Mouse (Mus musculus): Measurements from ENCODE around the gene Hes6. TPM values are rescaled to one million over a fixed set of nuclear protein-coding genes. Genes with fewer than 3 reads are reported as not detected.

Gene Hes6
- 20.1 and 22.5 TPM in 2 replicates for total RNA-seq (2014; fragmentation: Nextera tagmentation)
- 13.8 and 17.3 TPM in 2 replicates for total RNA-seq (2017)

DNA sequence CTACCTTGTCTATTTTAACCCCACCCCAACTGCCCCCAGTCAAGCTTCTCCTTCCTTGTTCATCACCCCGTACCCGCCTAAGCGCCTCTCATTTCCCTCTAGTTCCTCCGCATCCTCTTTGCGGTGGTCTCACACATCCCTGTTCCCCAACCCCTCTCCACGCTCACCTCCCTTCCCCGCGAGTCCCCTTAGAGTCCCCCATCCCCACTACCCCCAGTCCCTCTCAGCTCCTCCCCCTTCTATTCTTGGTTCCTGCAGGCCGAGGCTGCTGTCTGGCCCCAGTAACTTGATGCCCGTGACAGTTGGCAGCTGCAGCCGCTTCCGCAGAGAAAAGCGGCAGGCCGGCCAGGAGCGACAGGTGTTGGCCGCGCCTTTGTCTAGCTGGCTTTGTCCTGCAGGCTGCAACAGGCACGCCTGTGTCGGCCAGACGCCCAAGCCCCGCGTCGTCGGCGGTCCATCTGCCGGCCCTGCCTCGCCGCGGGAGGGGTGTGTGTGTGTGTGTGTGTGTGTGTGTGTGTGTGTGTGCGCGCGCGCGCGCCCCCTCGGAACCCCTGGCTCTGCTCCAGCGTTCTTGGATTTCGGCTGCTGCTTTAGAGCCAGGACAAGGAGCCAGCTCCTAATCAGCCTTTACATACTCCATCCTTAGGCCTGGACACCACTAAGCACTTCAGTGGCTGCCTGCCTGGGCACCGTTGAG is at the start of gene Hes6:
TSS of gene Hes6 (minus strand) at position 141 of the 697 bp plus-strand sequence.
- ATAC-seq (replicated peaks; ENCODE audit: low FRiP score, low TSS enrichment, poor library complexity, severe bottlenecking): no peak

DNA sequence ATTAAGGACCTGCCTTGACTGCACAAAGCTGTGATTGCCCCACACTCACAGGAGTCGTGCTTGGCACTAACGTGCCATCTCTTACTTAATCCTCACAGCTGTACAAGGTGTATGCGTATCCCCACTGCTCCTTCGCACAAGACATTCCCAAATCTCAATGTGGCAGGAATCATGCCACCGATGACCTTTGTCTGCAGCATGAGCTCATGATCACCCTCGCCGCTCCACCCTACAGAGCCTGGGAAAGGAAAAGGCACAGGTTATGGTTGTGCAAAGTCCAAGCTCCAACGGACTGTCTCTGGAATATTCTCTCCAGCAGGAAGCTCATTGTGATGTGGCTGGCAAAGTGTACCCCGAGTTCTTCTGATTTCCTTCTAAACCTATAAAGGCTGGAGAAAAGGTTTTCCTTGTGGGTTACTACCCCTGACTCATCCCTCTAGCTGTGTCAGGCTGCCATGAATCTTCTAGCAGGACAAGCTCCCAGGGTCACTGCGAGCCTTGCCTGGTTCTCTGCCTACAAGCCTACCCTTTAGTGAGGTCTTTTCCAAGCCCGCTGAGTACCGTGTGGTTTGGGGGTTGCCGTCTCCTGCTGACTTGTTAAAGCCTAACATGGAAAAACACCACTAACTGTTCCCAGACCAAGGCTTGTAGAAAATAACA is 49.6 kb upstream of the Hes6 start:
- ATAC-seq (replicated peaks; ENCODE audit: low FRiP score, low TSS enrichment, poor library complexity, severe bottlenecking): no peak

DNA sequence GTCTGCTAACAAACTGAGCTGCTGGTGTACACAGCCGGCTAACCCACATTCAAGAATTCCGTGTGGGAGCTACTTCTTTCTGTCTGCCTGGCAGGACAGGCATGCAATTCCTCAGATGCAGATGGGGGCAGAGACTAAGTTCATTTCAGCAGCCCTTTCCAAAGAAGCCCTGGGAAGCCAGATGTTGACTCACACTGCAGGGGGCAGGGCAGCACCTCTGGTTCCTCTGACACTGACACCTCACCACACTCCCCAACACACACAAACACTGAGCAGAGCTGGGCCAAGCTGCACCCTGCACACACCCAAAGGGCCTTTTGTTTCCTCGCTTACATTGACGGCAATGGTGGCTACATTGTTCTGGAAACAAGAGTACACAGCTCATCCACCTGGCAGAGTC is 46.7 kb upstream of the Hes6 start:
- ATAC-seq (replicated peaks; ENCODE audit: low FRiP score, low TSS enrichment, poor library complexity, severe bottlenecking): no peak

DNA sequence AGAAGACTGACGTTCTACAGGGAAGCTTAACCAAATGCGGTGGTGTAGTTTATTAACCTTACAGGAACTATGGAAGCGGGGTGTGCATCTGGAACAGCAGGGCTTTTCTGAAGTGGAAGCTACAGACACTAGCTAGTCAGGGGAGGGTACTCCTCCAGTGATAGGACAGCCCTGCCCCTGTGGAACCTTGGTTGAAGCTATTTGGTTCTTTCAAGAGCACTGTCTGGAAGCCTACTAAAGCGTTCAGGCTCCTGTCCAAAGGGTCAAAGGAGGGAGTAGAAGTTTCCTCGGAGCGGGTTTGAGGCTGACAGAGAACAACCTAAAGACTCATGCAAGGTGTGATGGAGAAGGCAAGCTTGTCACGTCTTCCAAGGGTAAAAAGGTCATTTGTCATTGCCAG is 46.2 kb upstream of the Hes6 start:
- ATAC-seq (replicated peaks; ENCODE audit: low FRiP score, low TSS enrichment, poor library complexity, severe bottlenecking): no peak

DNA sequence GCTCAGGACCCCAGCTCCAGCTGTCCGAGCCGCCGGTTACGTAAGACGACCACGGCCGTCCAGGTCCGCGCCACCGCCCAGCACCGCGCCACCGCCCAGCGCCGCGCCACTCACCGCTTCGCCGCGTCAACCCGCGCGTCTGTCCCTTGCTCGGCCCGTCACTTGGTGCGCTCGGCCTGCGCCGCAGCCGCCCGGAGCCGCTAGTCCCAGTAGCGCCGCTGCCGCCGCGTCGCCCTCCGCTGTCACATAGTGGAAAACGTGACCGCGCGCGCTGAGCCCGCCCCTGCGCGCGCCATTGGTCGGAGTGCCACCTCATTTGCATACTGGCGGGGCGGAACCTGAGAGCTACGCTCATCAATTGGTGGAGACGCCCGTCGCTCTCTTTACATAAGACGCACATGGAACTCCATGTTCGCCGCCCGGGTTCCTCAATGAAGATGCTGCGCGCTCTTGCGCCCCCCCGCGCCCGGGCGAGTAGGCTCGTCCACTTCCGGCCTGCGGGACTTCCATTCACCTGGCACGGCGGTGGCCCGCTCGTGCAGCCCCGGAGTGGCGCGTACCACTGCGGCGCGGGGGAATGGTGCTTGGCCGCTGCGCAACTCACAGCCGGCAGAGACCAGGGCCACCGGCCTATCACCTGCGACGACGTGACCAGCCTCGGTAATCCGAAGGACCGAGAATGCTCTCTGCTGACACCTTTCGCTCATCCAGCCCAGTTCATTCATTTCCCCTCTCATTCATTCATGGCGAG is 45.4 kb upstream of the Hes6 start, which contains the start of gene Per2:
TSS of gene Per2 (minus strand) at position 266 of the 751 bp plus-strand sequence.
- ATAC-seq (replicated peaks; ENCODE audit: low FRiP score, low TSS enrichment, poor library complexity, severe bottlenecking): peak; percentile 92

DNA sequence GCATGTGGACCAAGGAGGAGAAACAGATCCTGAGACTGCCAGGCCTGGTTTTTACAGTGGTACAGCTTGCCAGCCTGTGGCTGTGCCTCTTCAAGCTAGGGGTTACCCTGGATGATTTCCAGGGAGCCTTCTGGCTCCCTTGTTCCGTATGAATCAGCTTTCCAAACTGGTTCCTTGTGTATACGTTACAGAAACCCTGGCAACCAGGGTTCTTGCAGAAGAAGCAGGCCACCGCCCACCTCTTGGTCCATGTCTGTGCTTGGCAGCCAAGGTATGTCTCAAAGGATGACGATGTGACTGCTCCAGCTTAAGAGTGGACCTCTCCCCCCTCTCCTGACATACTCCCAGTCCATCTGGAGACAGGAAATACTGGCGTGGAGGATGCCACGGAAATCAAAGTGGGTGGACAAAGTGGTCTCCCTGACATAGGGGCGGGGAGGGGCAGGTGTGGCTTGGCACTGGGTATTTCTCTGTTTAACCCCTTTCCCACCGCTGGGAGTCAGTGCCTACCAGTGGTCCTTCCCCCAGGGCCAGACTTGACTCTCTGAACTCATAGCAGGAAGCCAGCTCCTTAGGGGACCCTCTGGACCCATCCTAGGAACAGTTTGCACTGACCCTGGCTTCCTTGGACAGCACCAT is 44.5 kb upstream of the Hes6 start:
- no peak for ATAC-seq (replicated peaks; ENCODE audit: low FRiP score, low TSS enrichment, poor library complexity, severe bottlenecking)

DNA sequence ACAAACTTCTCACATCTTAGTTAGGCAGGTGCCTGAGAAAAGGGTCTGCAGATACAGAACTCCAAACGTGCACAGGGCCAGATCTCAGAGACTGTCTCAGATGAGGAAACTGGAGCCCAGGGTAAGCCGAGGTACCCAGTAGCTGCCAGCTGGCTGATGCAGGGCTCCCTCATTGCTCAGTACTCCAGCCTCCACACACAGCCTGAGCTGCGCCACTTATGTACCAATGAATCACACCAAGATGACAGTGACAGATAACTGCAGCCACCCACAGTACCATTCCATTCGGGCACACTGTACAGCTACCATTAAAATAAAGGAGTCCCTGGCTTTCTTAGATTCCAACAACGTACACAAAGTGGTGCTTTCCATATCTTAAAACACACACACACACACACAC is 43.9 kb upstream of the Hes6 start:
- ATAC-seq (replicated peaks; ENCODE audit: low FRiP score, low TSS enrichment, poor library complexity, severe bottlenecking): no peak

DNA sequence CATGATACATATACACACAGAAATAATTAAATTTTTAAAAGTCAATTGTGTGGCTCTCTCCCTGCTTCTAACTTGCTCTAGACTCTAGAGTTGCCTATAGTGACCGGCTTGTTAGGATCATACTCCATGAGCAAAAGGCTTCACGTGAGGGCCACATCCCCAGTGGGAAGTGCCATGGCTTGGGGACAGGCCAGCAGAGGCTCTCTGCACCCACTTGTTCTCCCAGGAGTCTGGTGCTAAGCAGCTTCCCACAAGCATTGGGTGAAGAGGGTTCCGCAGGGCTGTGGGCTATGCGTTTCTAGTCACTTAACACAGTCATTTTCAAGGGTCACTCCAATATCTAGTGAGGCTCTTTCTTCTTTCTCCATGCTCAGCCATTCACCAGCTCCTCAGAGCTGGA is 43.3 kb upstream of the Hes6 start:
- ATAC-seq (replicated peaks; ENCODE audit: low FRiP score, low TSS enrichment, poor library complexity, severe bottlenecking): no peak

DNA sequence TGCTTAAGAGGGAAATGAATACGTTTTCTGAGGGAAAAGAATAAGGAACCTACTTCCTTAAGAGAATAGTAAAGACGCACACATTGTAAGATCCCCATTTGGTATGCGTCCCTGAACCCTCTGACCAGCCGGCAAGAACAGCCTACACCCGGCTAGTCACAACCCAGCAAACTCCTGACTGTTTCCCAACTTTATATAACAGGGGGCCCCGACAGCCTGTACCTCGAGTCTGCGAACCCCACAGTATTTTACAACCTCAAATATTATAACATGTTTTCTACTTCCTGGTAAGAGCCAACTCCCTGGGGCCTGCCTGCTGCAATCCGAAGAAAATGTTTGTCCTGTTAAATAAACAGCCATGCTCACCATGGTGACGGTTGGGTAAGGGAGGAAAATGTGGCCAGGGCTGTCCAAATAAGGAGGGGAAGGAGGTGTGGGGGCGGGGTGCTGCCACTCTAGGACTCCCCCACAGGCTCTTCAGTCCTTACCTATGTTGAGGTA is 42.5 kb upstream of the Hes6 start:
- no peak for ATAC-seq (replicated peaks; ENCODE audit: low FRiP score, low TSS enrichment, poor library complexity, severe bottlenecking)

DNA sequence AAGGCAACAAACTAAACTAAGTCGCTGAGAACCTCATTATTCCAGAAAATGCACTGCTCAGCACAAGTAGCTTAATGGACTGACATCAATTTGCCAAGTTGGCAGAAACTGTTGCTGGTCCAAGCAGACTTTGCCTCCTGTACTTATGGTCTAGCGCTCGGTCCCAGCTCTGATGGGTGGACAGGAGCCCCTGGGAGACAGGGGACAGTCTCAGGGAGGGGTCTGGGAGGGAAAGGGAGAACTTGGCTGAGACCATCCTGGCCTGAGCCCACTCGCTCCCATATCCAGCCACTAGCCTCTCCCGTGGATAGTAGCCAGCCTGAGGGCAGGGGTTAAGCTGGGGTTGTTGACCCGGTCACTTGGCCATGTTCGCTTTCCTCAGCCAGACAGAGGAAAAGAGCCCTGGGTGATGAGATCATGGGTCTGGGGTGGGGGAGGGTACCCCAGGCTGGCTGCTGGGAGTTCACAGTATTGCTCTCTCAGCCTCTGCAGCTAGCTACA is 41.9 kb upstream of the Hes6 start:
- no peak for ATAC-seq (replicated peaks; ENCODE audit: low FRiP score, low TSS enrichment, poor library complexity, severe bottlenecking)

DNA sequence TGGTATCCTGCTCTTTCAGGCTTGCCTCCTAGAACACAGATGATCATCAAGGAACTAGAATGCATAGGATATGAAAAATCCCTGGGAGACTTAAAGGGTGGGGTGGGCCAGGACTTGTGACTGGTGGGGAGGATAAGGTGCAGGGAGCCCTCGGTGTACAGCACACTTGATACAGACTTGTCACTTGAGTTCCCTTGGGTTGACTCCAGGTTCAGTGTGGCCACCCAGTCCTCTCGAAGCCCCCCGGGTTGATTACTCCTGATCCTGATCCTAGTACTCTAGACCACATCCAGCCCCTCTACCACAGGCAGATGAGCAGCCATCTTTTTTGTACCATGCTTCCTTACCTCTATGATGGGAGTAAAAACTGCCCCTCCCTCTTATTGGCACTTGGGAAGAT is 41.1 kb upstream of the Hes6 start:
- no peak for ATAC-seq (replicated peaks; ENCODE audit: low FRiP score, low TSS enrichment, poor library complexity, severe bottlenecking)

DNA sequence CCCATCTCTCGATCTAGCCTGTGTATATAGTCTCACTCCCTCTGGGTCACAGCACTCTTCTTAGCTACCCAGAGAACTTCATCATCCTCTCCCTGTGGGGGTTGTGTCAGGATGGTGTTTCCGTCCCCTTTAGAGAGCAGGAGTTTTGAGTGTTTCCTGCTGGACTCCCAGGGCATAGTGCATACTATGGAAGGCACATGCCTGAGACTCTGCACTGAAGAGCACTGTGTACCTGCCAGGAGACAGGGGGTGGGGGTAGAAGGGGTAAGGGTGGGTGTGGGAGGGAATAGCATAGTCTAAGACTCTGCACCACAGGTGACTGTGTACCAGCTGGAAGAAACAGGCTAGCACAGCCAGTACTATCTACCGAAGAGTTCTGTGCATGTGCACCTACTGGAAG is 40.5 kb upstream of the Hes6 start:
- ATAC-seq (replicated peaks; ENCODE audit: low FRiP score, low TSS enrichment, poor library complexity, severe bottlenecking): no peak

DNA sequence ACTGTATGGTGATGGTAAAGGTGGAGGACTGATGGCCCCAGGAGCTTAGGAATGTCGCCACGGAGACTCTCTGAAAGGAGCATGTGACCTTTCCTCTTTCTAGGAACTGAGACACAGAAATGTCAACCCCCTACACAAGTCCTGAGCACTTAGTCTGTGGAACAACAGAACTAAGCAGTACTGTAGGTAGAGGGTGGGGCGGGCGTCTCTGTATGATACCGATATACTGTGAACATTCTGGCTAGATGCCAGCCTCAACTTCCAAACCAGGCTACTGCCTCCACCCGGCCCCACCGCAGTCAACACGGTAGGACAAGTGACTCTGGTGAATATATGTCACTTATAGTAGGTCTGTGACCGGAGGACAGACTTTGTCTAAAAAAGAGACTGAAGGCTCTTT is 40.1 kb upstream of the Hes6 start:
- peak; percentile 59 for ATAC-seq (replicated peaks; ENCODE audit: low FRiP score, low TSS enrichment, poor library complexity, severe bottlenecking)

DNA sequence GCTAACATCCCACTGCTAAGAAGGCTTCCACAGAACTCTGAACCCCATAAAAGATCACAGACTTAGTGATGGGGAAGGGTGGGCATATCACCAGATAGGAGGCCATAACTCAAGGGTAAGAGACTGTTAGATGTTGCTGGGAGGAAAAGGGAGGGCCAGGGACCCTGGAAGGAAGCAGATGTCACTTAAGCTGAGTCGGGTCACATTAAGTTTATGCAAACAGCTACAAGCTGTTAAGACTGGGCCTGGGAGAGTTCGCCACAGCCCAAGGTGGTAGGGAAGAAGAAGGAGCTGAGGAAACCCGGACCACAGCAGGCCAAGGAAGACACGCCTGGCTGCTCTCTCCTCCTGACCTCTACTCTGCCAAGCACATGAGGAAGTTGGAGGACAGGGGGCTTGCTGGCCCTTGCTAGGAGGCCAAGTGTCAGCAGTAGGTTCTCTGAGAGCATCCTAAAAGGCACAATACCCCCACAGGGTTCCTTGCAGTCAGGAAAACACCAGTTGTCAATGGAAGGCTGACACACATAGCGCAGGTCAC is 37.8 kb upstream of the Hes6 start:
- no peak for ATAC-seq (replicated peaks; ENCODE audit: low FRiP score, low TSS enrichment, poor library complexity, severe bottlenecking)

DNA sequence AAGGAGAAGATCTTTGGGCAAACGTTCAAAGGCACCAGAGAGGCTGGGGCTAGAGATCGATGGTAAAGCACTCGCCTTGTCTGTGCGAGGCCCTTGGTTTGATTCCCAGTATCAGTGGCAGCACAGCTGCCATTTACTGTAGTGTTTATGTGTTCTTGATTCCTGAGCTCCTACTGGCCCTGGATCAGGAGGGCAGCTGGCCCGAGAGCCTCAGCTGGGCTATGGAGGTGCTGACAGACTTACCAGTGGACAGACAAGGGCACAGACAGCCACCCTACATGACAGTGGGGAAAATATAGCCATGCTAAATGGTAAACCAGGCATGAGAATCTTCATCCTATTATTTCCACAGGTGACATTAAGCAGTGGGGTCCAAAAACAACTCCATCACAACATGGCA is 37.0 kb upstream of the Hes6 start:
- no peak for ATAC-seq (replicated peaks; ENCODE audit: low FRiP score, low TSS enrichment, poor library complexity, severe bottlenecking)

DNA sequence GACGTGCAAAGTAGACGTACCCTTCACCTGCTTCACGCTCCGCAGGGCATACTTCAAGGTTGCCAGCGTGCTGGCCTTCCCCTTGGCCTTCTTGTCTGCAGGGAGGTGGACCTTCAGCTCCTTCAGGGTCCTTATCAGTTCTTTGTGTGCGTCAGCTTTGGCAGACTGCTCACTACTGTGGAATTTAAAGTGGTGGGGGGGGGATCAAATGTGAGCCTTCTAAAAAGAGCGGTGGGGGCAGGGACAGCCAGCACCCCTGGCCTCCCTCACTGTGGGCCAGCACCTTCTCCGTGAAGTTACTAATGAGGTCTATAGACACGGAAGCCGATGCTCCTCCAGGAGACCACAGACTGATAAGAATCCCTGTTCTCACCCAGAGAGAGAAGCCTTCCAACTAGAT is 34.9 kb upstream of the Hes6 start:
- ATAC-seq (replicated peaks; ENCODE audit: low FRiP score, low TSS enrichment, poor library complexity, severe bottlenecking): no peak

DNA sequence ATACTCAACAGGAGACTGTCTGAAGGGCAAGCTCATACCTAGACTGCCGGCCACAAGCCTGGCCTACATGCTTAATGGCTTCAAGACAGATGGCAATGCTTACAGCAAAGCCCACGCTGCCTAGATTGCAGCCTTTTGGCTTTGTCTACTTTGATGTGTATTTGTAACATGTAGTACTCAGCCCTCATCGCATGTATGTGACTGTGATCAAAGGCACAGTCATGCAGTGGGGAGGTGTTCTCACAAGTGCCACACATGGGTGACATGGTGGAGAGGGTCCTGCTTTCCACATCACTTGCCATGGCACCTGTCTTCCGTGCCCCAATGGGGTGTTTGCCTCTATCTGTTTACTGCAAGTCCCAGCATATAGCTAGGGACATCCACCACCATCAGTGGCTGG is 32.7 kb upstream of the Hes6 start:
- no peak for ATAC-seq (replicated peaks; ENCODE audit: low FRiP score, low TSS enrichment, poor library complexity, severe bottlenecking)

DNA sequence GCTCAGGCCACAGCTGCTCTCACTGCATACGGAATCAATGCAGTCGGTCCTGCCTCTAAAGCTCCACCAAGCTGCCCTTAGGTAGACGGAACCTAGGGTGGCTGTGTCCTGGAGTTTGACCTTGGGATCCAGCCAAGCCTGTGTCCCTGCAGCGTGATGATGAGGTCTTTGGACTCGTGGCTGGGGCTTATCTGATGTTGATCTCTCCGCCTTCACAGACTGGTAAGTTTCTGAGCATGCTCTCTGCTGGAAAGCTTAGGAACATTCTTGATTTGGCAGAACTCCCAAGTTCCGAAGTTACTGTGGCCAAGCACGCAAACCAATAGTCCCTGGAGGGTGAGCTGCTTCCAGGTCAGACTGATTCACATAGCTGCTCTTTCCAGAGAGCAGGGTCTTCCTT is 32.2 kb upstream of the Hes6 start:
- no peak for ATAC-seq (replicated peaks; ENCODE audit: low FRiP score, low TSS enrichment, poor library complexity, severe bottlenecking)
